ENCODE assay signal across 8 mouse cellular contexts in genomic region chr2:32381141-32381774, GRCm38 (mm10). TPM values are rescaled to one million over a fixed set of nuclear protein-coding genes. Genes with fewer than 3 reads are reported as not detected.
DNase-seq lines count a peak whose midpoint lies in the region; ATAC-seq and TF ChIP-seq lines count a peak whose summit lies in the region.

No protein-coding gene starts in this region.

- no peaks in the 10 kb centered on the region for H3K9me3 ChIP-seq in liver, embryonic 14.5 days (ENCODE audit: control insufficient read depth, low read length)
- no peaks in the 10 kb centered on the region for H3K9me3 ChIP-seq in stomach, embryonic 16.5 days (replicated peaks; ENCODE audit: control insufficient read depth, low read length)

- whole genome bisulfite sequencing in liver, embryonic 14.5 days (ENCODE audit: insufficient replicate concordance): under 1% methylated on average over 27 of the region's 27 CpGs
- WGBS in stomach, embryonic 16.5 days: under 1% methylated on average over 27 of the region's 27 CpGs

- no peaks in the 10 kb centered on the region for H3K27me3 ChIP-seq in liver, embryonic 14.5 days (ENCODE audit: control insufficient read depth, insufficient read depth, low read length)
- 0 out of 2 replicates have a peak, but pooled peaks cover 2% of the 10 kb centered on the region for H3K27me3 ChIP-seq in stomach, embryonic 16.5 days (ENCODE audit: control insufficient read depth, insufficient read depth, low read length)

- H3K4me1 ChIP-seq in liver, embryonic 14.5 days (replicated peaks; ENCODE audit: control insufficient read depth in 2 of 2, insufficient read depth in 2 of 2, low read length in 1 of 2): peaks cover 3 to 12% of the 10 kb centered on the region in 2 experiments; a peak in 3 of 4 replicates
- peaks cover 6% of the 10 kb centered on the region; the same call in 1 of the 2 replicates for H3K4me1 ChIP-seq in stomach, embryonic 16.5 days (ENCODE audit: control insufficient read depth, insufficient read depth, low read length)

- peak; percentile 46 for ATAC-seq in liver, embryonic 14.5 days (ENCODE audit: insufficient read depth)
- peak; percentile 38 for ATAC-seq in stomach, embryonic 16.5 days (ENCODE audit: insufficient read depth, low FRiP score)

- no peak for TF ChIP-seq EP300 in liver, embryonic 14.5 days (IDR thresholded peaks at IDR 0.05; ENCODE audit: low read depth)

- H3K27ac ChIP-seq in liver, embryonic 14.5 days: peak overlapping the region; percentile 53
- H3K27ac ChIP-seq in stomach, embryonic 16.5 days (ENCODE audit: low read length): peak overlapping the region; percentile 39; the same call in 1 of the 2 replicates

- H3K4me2 ChIP-seq in liver, embryonic 14.5 days (ENCODE audit: low read depth): peak overlapping the region; percentile 98
- H3K4me2 ChIP-seq in stomach, embryonic 16.5 days (ENCODE audit: low read depth, low read length): peak overlapping the region; percentile 93

- peak overlapping the region; percentile 77 for H3K9ac ChIP-seq in liver, embryonic 14.5 days (replicated peaks)
- H3K9ac ChIP-seq in stomach, embryonic 16.5 days (ENCODE audit: low read length): peak overlapping the region; percentile 71

- peak; percentile 41 to 50 for DNase-seq in cerebellum, postnatal 4 days (ENCODE audit: low spot score in 2 of 2)
- DNase-seq in cerebellum, postnatal 10 days: no peak
- DNase-seq in retina, embryonic 14.5 days (ENCODE audit: low spot score): peak; percentile 52
- no peak for DNase-seq in retina, postnatal 1 day
- peak; percentile 45 to 49 for DNase-seq in frontal cortex, postnatal 36 days (ENCODE audit: low spot score in 2 of 2)
- DNase-seq in liver, embryonic 14.5 days (ENCODE audit: low read depth in 3 of 3, low spot score in 3 of 3): no peak
- no peak for DNase-seq in right cerebral cortex, postnatal 14 days

- peak; percentile 20; the same call in 1 of the 2 replicates for TF ChIP-seq CTCF in liver, embryonic 14.5 days (IDR thresholded peaks at IDR 0.05; ENCODE audit: low read depth)

- peak overlapping the region; percentile 68 for H3K4me3 ChIP-seq in liver, embryonic 14.5 days (ENCODE audit: insufficient read depth in 1 of 2, low read depth in 2 of 2, low read length in 2 of 2)
- H3K4me3 ChIP-seq in stomach, embryonic 16.5 days (replicated peaks; ENCODE audit: low read length): peak overlapping the region; percentile 66

- H3K36me3 ChIP-seq in liver, embryonic 14.5 days (replicated peaks; ENCODE audit: control insufficient read depth, insufficient read depth, low read depth): peaks cover 9% of the 10 kb centered on the region
- H3K36me3 ChIP-seq in stomach, embryonic 16.5 days (ENCODE audit: control insufficient read depth, insufficient read depth, low read length): 0 out of 2 replicates have a peak, but pooled peaks cover 2% of the 10 kb centered on the region

RNA-seq across cellular contexts. Expression of gene 1110008P14Rik, which starts 0.5 kb away (rescaled TPM):
- 32.6 and 39.6 TPM in 2 replicates for polyA plus RNA-seq in liver, embryonic 14.5 days (2012; rRNA removed)
- 38.7 and 40.8 TPM in 2 replicates for polyA plus RNA-seq in liver, embryonic 14.5 days (2014; fragmentation: Nextera tagmentation; extraction: Ambion mirVana)
- polyA plus RNA-seq in stomach, embryonic 16.5 days (2015; fragmentation: Nextera tagmentation; extraction: Ambion mirVana): 41.5 and 41.9 TPM in 2 replicates

RNA-seq across cellular contexts. Expression of gene Lcn2, which starts 6.8 kb away (rescaled TPM):
- 29.8 and 30.2 TPM in 2 replicates for polyA plus RNA-seq in liver, embryonic 14.5 days (2012; rRNA removed)
- 41.1 and 65.1 TPM in 2 replicates for polyA plus RNA-seq in liver, embryonic 14.5 days (2014; fragmentation: Nextera tagmentation; extraction: Ambion mirVana)
- polyA plus RNA-seq in stomach, embryonic 16.5 days (2015; fragmentation: Nextera tagmentation; extraction: Ambion mirVana): 21.1 and 23.6 TPM in 2 replicates

RNA-seq across cellular contexts. Expression of gene Ptges2, which starts 14.4 kb away (rescaled TPM):
- 7.9 and 11.6 TPM in 2 replicates for polyA plus RNA-seq in liver, embryonic 14.5 days (2012; rRNA removed)
- polyA plus RNA-seq in liver, embryonic 14.5 days (2014; fragmentation: Nextera tagmentation; extraction: Ambion mirVana): 11.4 and 14.0 TPM in 2 replicates
- 23.7 and 26.7 TPM in 2 replicates for polyA plus RNA-seq in stomach, embryonic 16.5 days (2015; fragmentation: Nextera tagmentation; extraction: Ambion mirVana)

RNA-seq across cellular contexts. Expression of gene Dnm1, which starts 28.1 kb away (rescaled TPM):
- 2.9 and 4.0 TPM in 2 replicates for polyA plus RNA-seq in liver, embryonic 14.5 days (2012; rRNA removed)
- polyA plus RNA-seq in liver, embryonic 14.5 days (2014; fragmentation: Nextera tagmentation; extraction: Ambion mirVana): 0.43 and 0.56 TPM in 2 replicates
- 8.1 and 8.2 TPM in 2 replicates for polyA plus RNA-seq in stomach, embryonic 16.5 days (2015; fragmentation: Nextera tagmentation; extraction: Ambion mirVana)

RNA-seq across cellular contexts. Expression of gene Ciz1, which starts 29.1 kb away (rescaled TPM):
- polyA plus RNA-seq in liver, embryonic 14.5 days (2012; rRNA removed): 40.3 and 43.3 TPM in 2 replicates
- 13.1 and 13.9 TPM in 2 replicates for polyA plus RNA-seq in liver, embryonic 14.5 days (2014; fragmentation: Nextera tagmentation; extraction: Ambion mirVana)
- 41.9 and 45.4 TPM in 2 replicates for polyA plus RNA-seq in stomach, embryonic 16.5 days (2015; fragmentation: Nextera tagmentation; extraction: Ambion mirVana)

Comparison
In these comparisons a context has a peak if more than half of its experiments do, and no peak if none do; other contexts are left out.
1. DNase-seq: peak in cerebellum, postnatal 4 days (2 of 2), retina, embryonic 14.5 days (single experiment) and frontal cortex, postnatal 36 days (2 of 2); none in cerebellum, postnatal 10 days (0 of 2), retina, postnatal 1 day (single experiment), liver, embryonic 14.5 days (0 of 3) and right cerebral cortex, postnatal 14 days (single experiment).